Mouse (Mus musculus) G1E (cell line): ENCODE measurements around the gene Rnf207. TPM values are rescaled to one million over a fixed set of nuclear protein-coding genes. Genes with fewer than 3 reads are reported as not detected.

Source experiments
- ATAC-seq: 2 replicates; pipeline ENCODE4 v1.8.0; 2016; ENCODE audit warnings: mild to moderate bottlenecking; ENCODE audit not compliant: insufficient number of reproducible peaks, poor library complexity, low FRiP score, severe bottlenecking; ENCODE audit errors: extremely low read depth
- DNase-seq: peaks from one replicate; pipeline ENCODE4 v3.0.0; 2012; ENCODE audit warnings: low spot score
- H3K27me3 ChIP-seq: 2 replicates; pipeline ENCODE4 v1.6.1; 2012; ENCODE audit warnings: mild to moderate bottlenecking, low read length, inconsistent platforms; ENCODE audit not compliant: insufficient read depth
- H3K36me3 ChIP-seq: replicated peaks from 2 replicates; pipeline ENCODE3; 2012; ENCODE audit warnings: mild to moderate bottlenecking, inconsistent platforms
- H3K4me1 ChIP-seq: 2 replicates; pipeline ENCODE4 v1.6.1; 2012; ENCODE audit warnings: low read depth, low read length, inconsistent platforms, mixed read lengths; ENCODE audit not compliant: insufficient read depth
- H3K4me3 ChIP-seq: 2 replicates; pipeline ENCODE4 v1.5.1; 2012; ENCODE audit warnings: low read depth, mild to moderate bottlenecking, inconsistent platforms, low read length, moderate library complexity, mixed read lengths
- H3K9me3 ChIP-seq: replicated peaks from 2 replicates; pipeline ENCODE4 v1.6.1; 2012; ENCODE audit warnings: inconsistent platforms
- CTCF ChIP-seq: IDR thresholded peaks from 2 replicates; pipeline ENCODE4 v1.5.1; 2012; ENCODE audit warnings: low read depth, low read length, inconsistent platforms, mixed read lengths
- GATA1 ChIP-seq: IDR thresholded peaks from 2 replicates; pipeline ENCODE4 v1.6.1; 2012; ENCODE audit warnings: borderline replicate concordance, low read length, inconsistent platforms, mixed read lengths
- GATA2 ChIP-seq: IDR thresholded peaks from 2 replicates; pipeline ENCODE4 v1.6.1; 2012; ENCODE audit warnings: low read depth, low read length, inconsistent platforms, borderline replicate concordance
- POLR2AphosphoS5 ChIP-seq: IDR thresholded peaks from 2 replicates; pipeline ENCODE4 v1.6.1; 2012; ENCODE audit warnings: low read depth, low read length, inconsistent platforms; ENCODE audit not compliant: insufficient replicate concordance
- TAL1 ChIP-seq: conservative IDR thresholded peaks from 2 replicates; pipeline ENCODE4 v1.6.1; 2012; ENCODE audit warnings: low read depth, low read length, inconsistent platforms, mixed read lengths
- polyA plus RNA-seq: library from polyadenylated mRNA; stranded (reverse); fragments of >175 nt; gene quantifications from 2 replicates; pipeline ENCODE4 v1.2.3, GENCODE M21; 2012
- total RNA-seq, 2 experiments: library from RNA; stranded (forward) in 1 of 2; stranded (reverse) in 1 of 2; fragments of 200-1000 nt in 1 of 2; fragments of >200 nt in 1 of 2; fragmentation: Nextera tagmentation in 1 of 2; gene quantifications; 2 replicates each; pipeline ENCODE4 v1.2.3; 2014 to 2017

Rnf207 gene
- total and polyA plus RNA-seq, 3 experiments = 0.11 TPM; not detected in 2

DNA sequence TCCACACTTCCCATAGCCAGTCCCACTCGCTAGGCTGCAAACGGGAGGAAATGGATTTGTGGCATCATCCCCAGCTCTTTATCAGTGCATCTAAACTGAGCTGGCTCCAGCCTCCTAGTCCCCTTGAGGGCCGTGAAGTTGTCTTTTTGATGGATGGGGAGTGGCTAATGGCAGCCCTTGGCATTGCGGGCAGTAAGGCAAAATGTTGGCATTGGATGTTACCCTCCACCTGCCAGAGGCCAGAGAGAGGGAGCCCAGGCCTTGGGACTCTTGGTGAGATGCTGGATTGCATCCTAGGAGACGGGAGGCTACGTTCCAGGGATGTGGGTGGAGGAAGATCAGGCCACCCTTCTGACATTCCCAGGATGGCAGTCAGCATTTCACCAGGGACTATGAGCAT lies 12.8 kb downstream of the Rnf207 start:
- DNase-seq (no peak), ATAC-seq (no peak)
- Histone ChIP-seq H3K4me3 (no peak overlapping the region), H3K36me3 (peaks cover 85% of the 10 kb centered on the region), H3K4me1 (0 out of 2 replicates have a peak, but pooled peaks cover 3% of the 10 kb centered on the region), H3K27me3 (no peaks in the 10 kb centered on the region), H3K9me3 (no peaks in the 10 kb centered on the region)
- TF ChIP-seq CTCF (no peak), TAL1 (no peak), GATA1 (no peak), GATA2 (no peak), POLR2AphosphoS5 (no peak)

- ATAC-seq = no peak
- TF ChIP-seq POLR2AphosphoS5 (no peak), GATA2 (no peak), CTCF (no peak), TAL1 (no peak), GATA1 (no peak)
- DNase-seq = no peak
- Histone ChIP-seq H3K9me3 (no peaks in the 10 kb centered on the region), H3K36me3 (peaks cover 96% of the 10 kb centered on the region), H3K4me1 (peaks cover 3% of the 10 kb centered on the region; the same call in 1 of the 2 replicates), H3K4me3 (no peak overlapping the region), H3K27me3 (no peaks in the 10 kb centered on the region)
Measured at GRCm38 (mm10) chr4:152304685-152305084, 14.1 kb downstream of the Rnf207 start.

GRCm38 (mm10) chr4:152303172-152303571 lies 15.6 kb downstream of the Rnf207 start:
- DNase-seq (no peak), ATAC-seq (no peak)
- Histone ChIP-seq H3K4me3 (no peak overlapping the region), H3K9me3 (no peaks in the 10 kb centered on the region), H3K27me3 (no peaks in the 10 kb centered on the region), H3K4me1 (peaks cover 17% of the 10 kb centered on the region), H3K36me3 (peaks cover 94% of the 10 kb centered on the region)
- TF ChIP-seq POLR2AphosphoS5 (no peak), GATA1 (no peak), GATA2 (no peak), CTCF (no peak), TAL1 (no peak)

GRCm38 (mm10) chr4:152302012-152302411 lies 16.8 kb downstream of the Rnf207 start:
- TF ChIP-seq POLR2AphosphoS5 (no peak), CTCF (no peak), GATA2 (no peak), GATA1 (no peak), TAL1 (no peak)
- Histone ChIP-seq H3K36me3 (peaks cover 84% of the 10 kb centered on the region), H3K27me3 (no peaks in the 10 kb centered on the region), H3K9me3 (no peaks in the 10 kb centered on the region), H3K4me1 (peaks cover 24% of the 10 kb centered on the region), H3K4me3 (no peak overlapping the region)
- ATAC-seq = no peak
- no peak for DNase-seq

DNA sequence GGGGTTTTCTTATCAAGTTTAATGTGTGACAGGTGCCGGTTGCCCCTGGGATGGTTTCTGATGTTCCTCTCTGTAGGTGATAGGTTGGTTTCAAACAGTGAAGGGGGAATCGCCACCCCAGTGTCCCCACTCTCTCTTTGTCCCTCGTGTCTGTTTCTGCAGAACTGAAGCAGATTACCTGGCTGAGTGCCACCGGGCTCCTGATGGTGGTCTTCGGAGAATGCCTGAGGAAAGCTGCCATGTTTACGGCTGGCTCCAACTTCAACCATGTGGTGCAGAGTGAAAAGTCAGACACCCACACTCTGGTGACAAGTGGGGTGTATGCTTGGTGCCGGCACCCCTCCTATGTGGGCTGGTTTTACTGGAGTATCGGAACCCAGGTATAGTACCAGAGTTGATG lies 18.4 kb downstream of the Rnf207 start:
- no peaks in the 10 kb centered on the region for H3K27me3 ChIP-seq
- no peak for TF ChIP-seq POLR2AphosphoS5
- no peak for TF ChIP-seq CTCF
- no peak for TF ChIP-seq GATA2
- H3K4me3 ChIP-seq = no peak overlapping the region
- no peaks in the 10 kb centered on the region for H3K9me3 ChIP-seq
- peaks cover 69% of the 10 kb centered on the region for H3K36me3 ChIP-seq
- ATAC-seq (no peak), DNase-seq (no peak)
- H3K4me1 ChIP-seq = peaks cover 36% of the 10 kb centered on the region

DNA sequence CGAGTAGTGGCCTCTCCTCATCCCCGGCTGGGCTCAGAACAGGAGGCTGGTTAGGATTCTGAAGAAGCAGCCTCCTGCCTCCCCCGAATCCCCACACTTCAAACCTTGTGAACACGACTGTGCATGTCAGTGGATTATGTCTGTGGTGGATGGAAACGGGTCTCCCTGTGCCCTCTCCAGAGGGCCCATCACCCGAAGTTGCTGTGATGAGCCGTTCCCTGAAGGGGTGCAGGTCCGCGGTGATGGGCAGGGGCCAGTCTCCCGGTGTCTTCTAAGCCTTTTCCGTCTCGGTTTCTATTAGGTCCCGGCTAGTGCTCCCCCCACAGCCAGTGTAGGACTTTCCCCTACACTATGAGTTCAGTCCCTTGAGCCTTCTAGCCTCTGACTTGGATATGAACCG lies 20.0 kb downstream of the Rnf207 start:
- Histone ChIP-seq H3K4me3 (peak overlapping the region; percentile 47; the same call in 1 of the 2 replicates), H3K4me1 (peaks cover 40% of the 10 kb centered on the region), H3K27me3 (no peaks in the 10 kb centered on the region), H3K36me3 (peaks cover 54% of the 10 kb centered on the region), H3K9me3 (no peaks in the 10 kb centered on the region)
- no peak for TF ChIP-seq TAL1
- no peak for TF ChIP-seq CTCF
- TF ChIP-seq POLR2AphosphoS5 = no peak
- TF ChIP-seq GATA1 = no peak
- no peak for TF ChIP-seq GATA2
- DNase-seq = no peak
- no peak for ATAC-seq
